Mouse (Mus musculus) stomach, embryonic 16.5 days (tissue): Measurements from ENCODE around the gene Chmp2b. TPM values are rescaled to one million over a fixed set of nuclear protein-coding genes. Genes with fewer than 3 reads are reported as not detected.

Experiments used
- ATAC-seq: fragments of 200-750 bp; cut with Nextera tagmentation; 2 replicates; pipeline ENCODE4 v1.8.0; 2017; ENCODE audit warnings: moderate number of reproducible peaks, moderate TSS enrichment; ENCODE audit not compliant: insufficient read depth, low FRiP score
- H3K27ac ChIP-seq: fragments of 300-500 bp; sonication (generic); 2 replicates; pipeline ENCODE4 v1.5.1; 2014; ENCODE audit warnings: low read length
- H3K27me3 ChIP-seq: fragments of 300-500 bp; sonication (generic); 2 replicates; pipeline ENCODE4 v1.6.1; 2014; ENCODE audit warnings: low read length, control low read depth, mixed read lengths; ENCODE audit not compliant: control insufficient read depth, insufficient read depth
- H3K36me3 ChIP-seq: fragments of 300-500 bp; sonication (generic); 2 replicates; pipeline ENCODE4 v1.6.1; 2014; ENCODE audit warnings: low read length; ENCODE audit not compliant: control insufficient read depth, insufficient read depth
- H3K4me1 ChIP-seq: fragments of 300-500 bp; sonication (generic); 2 replicates; pipeline ENCODE4 v1.6.1; 2014; ENCODE audit warnings: low read length, control low read depth, mixed read lengths; ENCODE audit not compliant: control insufficient read depth, insufficient read depth
- H3K4me2 ChIP-seq: fragments of 300-500 bp; sonication (generic); 2 replicates; pipeline ENCODE4 v1.6.1; 2014; ENCODE audit warnings: low read depth, low read length, mixed read lengths
- H3K4me3 ChIP-seq: fragments of 300-500 bp; sonication (generic); replicated peaks from 2 replicates; pipeline ENCODE4 v1.5.1; 2014; ENCODE audit warnings: mild to moderate bottlenecking, low read length
- H3K9ac ChIP-seq: fragments of 300-500 bp; sonication (generic); 2 replicates; pipeline ENCODE4 v1.6.1; 2014; ENCODE audit warnings: low read length
- H3K9me3 ChIP-seq: fragments of 300-500 bp; sonication (generic); replicated peaks from 2 replicates; pipeline ENCODE4 v1.6.1; 2016; ENCODE audit warnings: low read length, control low read depth; ENCODE audit not compliant: control insufficient read depth
- WGBS: fragments of 180-500 bp; shearing (Covaris S2); extraction: QIAGEN DNeasy Blood & Tissue Kit; methylation state at CpG from one replicate; pipeline ENCODE4 v1.1.7; 2014; 5-methylcytosine and 5-hydroxymethylcytosine counted together
- polyA plus RNA-seq: library from polyadenylated mRNA; unstranded; fragments of >200 nt; fragmentation: Nextera tagmentation; extraction: Ambion mirVana; gene quantifications from 2 replicates; pipeline ENCODE4 v1.2.1, GENCODE M21; 2015

Chmp2b gene
- polyA plus RNA-seq = 107 and 119 TPM in 2 replicates

- H3K9me3 ChIP-seq = no peaks in the 10 kb centered on the region
- no peaks in the 10 kb centered on the region for H3K36me3 ChIP-seq
- peak within 1 kb of the TSS; percentile 74 for H3K27ac ChIP-seq
- no peaks in the 10 kb centered on the region for H3K27me3 ChIP-seq
- peak within 1 kb of the TSS; percentile 99 for H3K4me3 ChIP-seq
- under 1% methylated on average over 69 of the region's 69 CpGs for WGBS
- peak within 1 kb of the TSS; percentile 97 for H3K9ac ChIP-seq
- H3K4me1 ChIP-seq = peaks cover 6% of the 10 kb centered on the region; the same call in 1 of the 2 replicates
- peak; percentile 89 for ATAC-seq
- peak within 1 kb of the TSS; percentile 61 for H3K4me2 ChIP-seq
These were observed at the start of gene Chmp2b for GRCm38 (mm10) chr16:65561963-65562863. TSS of gene Chmp2b (minus strand) at chr16:65562726.

- H3K4me1 ChIP-seq = no peaks in the 10 kb centered on the region
- no peak for ATAC-seq
- H3K27me3 ChIP-seq = no peaks in the 10 kb centered on the region
- H3K4me3 ChIP-seq = no peak overlapping the region
- no peaks in the 10 kb centered on the region for H3K36me3 ChIP-seq
- no peak overlapping the region for H3K9ac ChIP-seq
- H3K27ac ChIP-seq = no peak overlapping the region
- H3K9me3 ChIP-seq = no peaks in the 10 kb centered on the region
- H3K4me2 ChIP-seq = no peak overlapping the region
- 89% methylated on average over 1 of the region's 1 CpGs for WGBS
These were observed 49.2 kb upstream of the Chmp2b start for GRCm38 (mm10) chr16:65611678-65612077.

GRCm38 (mm10) chr16:65600798-65601197 lies 38.3 kb upstream of the Chmp2b start:
- Histone ChIP-seq H3K9me3 (no peaks in the 10 kb centered on the region), H3K4me2 (no peak overlapping the region), H3K27ac (no peak overlapping the region), H3K4me1 (no peaks in the 10 kb centered on the region), H3K27me3 (no peaks in the 10 kb centered on the region), H3K36me3 (no peaks in the 10 kb centered on the region), H3K4me3 (no peak overlapping the region), H3K9ac (no peak overlapping the region)
- 86% methylated on average over 4 of the region's 4 CpGs for WGBS
- no peak for ATAC-seq

DNA sequence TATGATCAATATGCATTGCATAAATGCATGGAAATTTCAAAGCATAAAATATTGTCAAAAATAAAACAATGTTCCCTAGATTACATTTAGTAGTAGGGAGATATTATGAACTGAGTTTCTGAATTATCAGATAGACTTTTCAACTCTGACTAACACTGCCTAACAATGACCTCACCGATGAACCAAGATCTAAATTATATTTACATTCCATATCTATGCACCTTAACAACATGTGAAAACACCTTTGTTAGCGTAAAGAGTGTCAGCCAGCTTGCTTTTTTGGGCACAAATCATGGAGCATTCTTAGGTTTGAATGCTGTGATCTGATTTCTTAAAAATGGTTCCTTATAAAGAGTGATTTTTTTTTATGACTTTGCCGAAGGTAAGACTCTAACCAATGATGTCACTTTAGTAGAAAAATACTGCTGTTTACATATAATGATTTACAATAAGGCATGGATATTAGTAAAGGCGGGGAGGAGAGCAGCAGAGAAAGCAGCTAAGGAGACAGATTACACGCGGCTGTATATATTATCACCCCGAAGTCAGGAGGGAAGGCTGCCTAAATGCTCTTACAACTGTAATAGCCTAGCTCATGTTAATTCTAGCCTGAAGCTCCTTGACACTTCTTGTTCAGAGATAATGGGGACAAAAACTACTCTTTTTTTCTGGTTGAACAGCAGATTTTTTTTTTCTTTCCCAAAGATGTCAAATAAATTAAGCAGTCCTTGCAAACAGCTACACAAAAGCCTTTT lies 23.8 kb upstream of the Chmp2b start:
- no peaks in the 10 kb centered on the region for H3K27me3 ChIP-seq
- 38% methylated on average over 7 of the region's 7 CpGs for WGBS
- no peak overlapping the region for H3K9ac ChIP-seq
- no peak overlapping the region for H3K27ac ChIP-seq
- no peaks in the 10 kb centered on the region for H3K4me1 ChIP-seq
- no peaks in the 10 kb centered on the region for H3K9me3 ChIP-seq
- no peak overlapping the region for H3K4me2 ChIP-seq
- no peaks in the 10 kb centered on the region for H3K36me3 ChIP-seq
- ATAC-seq = no peak
- no peak overlapping the region for H3K4me3 ChIP-seq

DNA sequence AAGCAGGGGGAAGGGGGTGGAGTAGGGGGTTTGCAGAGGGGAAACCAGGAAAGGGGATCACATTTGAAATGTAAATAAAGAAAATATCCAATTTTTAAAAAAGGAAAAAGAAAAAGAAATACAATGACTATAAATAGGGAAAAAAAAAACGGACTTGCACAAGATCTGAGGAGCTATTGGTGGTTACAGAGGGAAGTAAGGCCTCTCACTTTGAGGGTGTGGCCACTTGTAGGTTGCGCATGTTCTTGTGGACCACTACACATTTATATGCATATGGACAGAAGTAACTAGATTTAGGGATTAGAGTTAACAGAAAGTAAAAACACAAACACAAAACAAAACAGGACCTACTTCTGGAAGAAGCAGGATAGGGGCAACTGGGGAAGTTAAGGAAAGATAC lies 23.2 kb upstream of the Chmp2b start:
- Histone ChIP-seq H3K4me2 (no peak overlapping the region), H3K4me3 (no peak overlapping the region), H3K27ac (no peak overlapping the region), H3K9me3 (no peaks in the 10 kb centered on the region), H3K27me3 (no peaks in the 10 kb centered on the region), H3K36me3 (no peaks in the 10 kb centered on the region), H3K9ac (no peak overlapping the region), H3K4me1 (no peaks in the 10 kb centered on the region)
- no peak for ATAC-seq
- WGBS = 87% methylated on average over 2 of the region's 2 CpGs

DNA sequence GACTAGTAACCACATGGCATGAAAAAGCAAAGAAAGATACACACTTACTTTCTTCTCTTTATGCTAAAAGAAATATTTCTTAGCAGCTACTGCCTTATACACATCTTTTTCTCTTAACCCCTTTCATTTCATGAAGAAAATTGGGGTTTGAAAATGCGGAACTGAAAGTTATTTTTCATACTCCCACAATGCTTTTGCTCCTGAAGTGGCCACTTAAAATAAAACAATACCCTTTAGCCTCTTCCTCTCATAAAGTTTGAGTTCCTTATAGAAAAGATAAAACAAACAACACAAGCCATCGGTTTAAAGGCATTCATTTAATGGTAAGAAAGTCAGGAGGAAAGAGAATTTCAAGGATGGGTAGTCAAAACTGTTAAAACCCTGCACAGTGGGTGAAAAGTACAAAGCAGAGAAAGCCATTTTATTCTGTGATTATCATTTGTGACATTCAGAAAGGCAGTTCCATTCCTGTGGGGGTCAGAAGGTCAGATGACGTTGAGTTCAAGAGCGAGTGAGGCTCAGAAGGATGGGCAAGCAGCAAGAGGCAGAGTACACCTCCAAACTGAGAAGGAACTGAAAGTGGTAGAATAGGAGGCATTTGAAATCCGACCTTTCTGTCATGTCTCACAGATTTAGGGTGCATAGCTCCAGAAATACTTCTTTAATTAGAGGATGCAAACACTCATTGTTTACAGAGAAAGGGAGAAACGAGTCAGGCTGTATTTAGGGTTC lies 14.9 kb upstream of the Chmp2b start:
- Histone ChIP-seq H3K36me3 (no peaks in the 10 kb centered on the region), H3K27ac (no peak overlapping the region), H3K4me2 (no peak overlapping the region), H3K4me1 (no peaks in the 10 kb centered on the region), H3K27me3 (no peaks in the 10 kb centered on the region), H3K9ac (no peak overlapping the region), H3K9me3 (no peaks in the 10 kb centered on the region), H3K4me3 (no peak overlapping the region)
- WGBS = 57% methylated on average over 6 of the region's 6 CpGs
- no peak for ATAC-seq

DNA sequence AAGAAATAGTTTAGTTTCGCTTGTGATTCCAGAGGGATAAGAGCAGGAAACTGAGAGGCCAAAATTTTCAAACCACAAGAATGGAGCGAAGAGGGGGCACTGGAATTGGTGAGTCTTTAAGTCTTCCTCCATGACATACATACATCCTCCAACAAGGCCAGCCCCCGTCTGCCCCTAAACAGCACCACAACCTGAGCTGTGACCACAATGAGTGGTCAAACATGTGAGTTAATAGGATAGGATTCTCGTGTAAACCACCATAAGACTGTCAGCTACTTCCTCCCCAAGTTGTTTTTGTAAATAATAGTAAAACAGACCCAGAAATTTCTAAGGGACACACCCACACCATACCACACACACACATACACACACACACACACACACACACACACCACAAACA lies 6.3 kb upstream of the Chmp2b start:
- H3K9ac ChIP-seq = no peak overlapping the region
- H3K27ac ChIP-seq = no peak overlapping the region
- H3K4me2 ChIP-seq = no peak overlapping the region
- no peaks in the 10 kb centered on the region for H3K9me3 ChIP-seq
- no peaks in the 10 kb centered on the region for H3K36me3 ChIP-seq
- ATAC-seq = no peak
- no peaks in the 10 kb centered on the region for H3K27me3 ChIP-seq
- WGBS = 72% methylated on average over 4 of the region's 4 CpGs
- H3K4me1 ChIP-seq = peaks cover 3% of the 10 kb centered on the region; the same call in 1 of the 2 replicates
- H3K4me3 ChIP-seq = no peak overlapping the region

DNA sequence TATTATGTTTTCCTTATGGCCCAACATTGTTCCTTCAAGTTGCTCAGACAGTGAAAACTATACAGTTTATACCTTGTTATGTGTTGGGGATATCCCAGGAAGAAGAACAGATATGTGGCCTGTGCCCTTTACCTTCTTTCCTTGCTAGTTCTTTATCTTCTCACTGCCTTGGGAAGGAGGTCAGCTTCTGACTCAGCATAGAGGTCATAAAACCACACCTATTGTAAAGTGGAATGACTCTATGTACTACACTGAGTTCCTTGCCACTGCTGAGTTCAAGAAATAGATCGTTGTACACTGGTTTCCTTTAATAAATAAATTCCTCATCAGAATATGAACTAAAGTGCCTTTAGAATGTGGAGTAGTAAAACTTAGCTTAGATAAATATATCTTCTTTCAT lies 2.4 kb upstream of the Chmp2b start:
- Histone ChIP-seq H3K36me3 (no peaks in the 10 kb centered on the region), H3K9me3 (no peaks in the 10 kb centered on the region), H3K4me3 (no peak overlapping the region), H3K27ac (no peak overlapping the region), H3K4me2 (no peak overlapping the region), H3K27me3 (no peaks in the 10 kb centered on the region), H3K9ac (no peak overlapping the region), H3K4me1 (peaks cover 6% of the 10 kb centered on the region; the same call in 1 of the 2 replicates)
- 63% methylated on average over 1 of the region's 1 CpGs for WGBS
- no peak for ATAC-seq
